In the genomic region with DNA sequence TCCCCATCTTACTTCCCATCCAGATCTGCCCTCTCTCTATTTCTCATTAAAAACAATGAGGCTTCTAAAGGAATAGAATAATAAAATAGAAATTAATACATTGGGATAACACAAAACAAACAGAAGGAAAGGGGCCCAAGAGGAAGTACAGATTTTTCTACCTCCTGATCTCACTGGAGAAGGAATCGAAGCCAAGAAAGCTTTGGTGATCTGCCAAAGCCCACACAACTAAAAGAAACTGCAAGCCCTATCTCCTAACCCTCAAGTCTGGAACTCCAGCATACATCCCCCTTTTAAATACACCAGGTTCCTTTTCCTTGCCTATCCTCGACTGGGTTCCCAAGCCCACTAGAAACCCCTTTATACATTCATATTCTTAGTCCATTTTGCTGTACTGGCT, we compare ENCODE assay signal across 14 mouse cellular contexts.
DNase-seq lines count a peak whose midpoint lies in the region; ATAC-seq and TF ChIP-seq lines count a peak whose summit lies in the region.
"Had no signal": no experiment of that assay in that cellular context is flagged by ENCODE, and none has a peak within 500 bp of the region (broad histone marks: within the 10 kb centered on the region; RNA-seq: fewer than 3 reads in every experiment).

No protein-coding gene starts in this region.

- H3K9ac ChIP-seq in heart, postnatal 0 days (replicated peaks; ENCODE audit: low read depth, low read length): no peak overlapping the region
- H3K9ac ChIP-seq in heart, embryonic 11.5 days (ENCODE audit: low read depth, low read length): no peak overlapping the region
- H3K9ac ChIP-seq: hindbrain, embryonic 15.5 days; limb, embryonic 15.5 days had no signal

- DNase-seq in cerebellum, adult 11 months: peak; percentile 21
- DNase-seq in cerebellum, postnatal 4 days (ENCODE audit: low spot score in 2 of 2): no peak
- DNase-seq in heart, postnatal 0 days (ENCODE audit: low spot score): peak; percentile 28
- peak; percentile 17 for DNase-seq in left cerebral cortex, postnatal 4 days
- no peak for DNase-seq in left cerebral cortex, adult 11 months (ENCODE audit: low spot score)
- DNase-seq in cerebellum, adult 8-10 months: peak; percentile 32
- DNase-seq: right cerebral cortex, postnatal 14 days had no signal

- H3K4me1 ChIP-seq in heart, postnatal 0 days (ENCODE audit: control insufficient read depth, insufficient read depth): peaks cover 8% of the 10 kb centered on the region; the same call in 1 of the 2 replicates
- no peaks in the 10 kb centered on the region for H3K4me1 ChIP-seq in heart, embryonic 11.5 days (ENCODE audit: control insufficient read depth, insufficient read depth, low read length)
- H3K4me1 ChIP-seq: limb, embryonic 15.5 days had no signal

- ATAC-seq in heart, postnatal 0 days (ENCODE audit: insufficient read depth, low read depth): no peak
- ATAC-seq in heart, embryonic 11.5 days (replicated peaks; ENCODE audit: insufficient number of reproducible peaks, low FRiP score, low TSS enrichment): no peak
- no peak for ATAC-seq in monocyte, adult 5-6 weeks (replicated peaks; ENCODE audit: insufficient number of reproducible peaks, low FRiP score, low TSS enrichment, poor library complexity, severe bottlenecking)

- TF ChIP-seq CTCF in heart, postnatal 0 days (IDR thresholded peaks at IDR 0.05; ENCODE audit: low read depth): no peak

- H3K27me3 ChIP-seq in heart, postnatal 0 days (ENCODE audit: control insufficient read depth, insufficient read depth, low read length): no peaks in the 10 kb centered on the region
- no peaks in the 10 kb centered on the region for H3K27me3 ChIP-seq in heart, embryonic 11.5 days (ENCODE audit: control insufficient read depth, insufficient read depth, low read length)
- H3K27me3 ChIP-seq: hindbrain, embryonic 15.5 days; limb, embryonic 15.5 days had no signal

- H3K4me2 ChIP-seq in heart, postnatal 0 days (ENCODE audit: low read depth, low read length): no peak overlapping the region
- no peak overlapping the region for H3K4me2 ChIP-seq in heart, embryonic 11.5 days
- H3K4me2 ChIP-seq: hindbrain, embryonic 15.5 days; limb, embryonic 15.5 days had no signal

- H3K36me3 ChIP-seq in heart, postnatal 0 days (replicated peaks; ENCODE audit: control insufficient read depth, insufficient read depth, low read length): no peaks in the 10 kb centered on the region
- H3K36me3 ChIP-seq in heart, embryonic 11.5 days (ENCODE audit: control insufficient read depth, insufficient read depth, low read length): no peaks in the 10 kb centered on the region
- H3K36me3 ChIP-seq: hindbrain, embryonic 15.5 days; limb, embryonic 15.5 days; midbrain, embryonic 10.5 days had no signal

- H3K4me3 ChIP-seq in heart, postnatal 0 days (ENCODE audit: low read depth, low read length): no peak overlapping the region
- H3K4me3 ChIP-seq in heart, embryonic 11.5 days (ENCODE audit: low read depth, low read length): no peak overlapping the region
- H3K4me3 ChIP-seq: hindbrain, embryonic 15.5 days; left cerebral cortex, adult 2 months; limb, embryonic 15.5 days; midbrain, embryonic 10.5 days; myocyte had no signal

- no peak for TF ChIP-seq EP300 in heart, postnatal 0 days (IDR thresholded peaks at IDR 0.05; ENCODE audit: low read depth)

- no peak overlapping the region; the same call in 1 of the 2 replicates for H3K27ac ChIP-seq in heart, postnatal 0 days (ENCODE audit: low read depth)
- no peak overlapping the region for H3K27ac ChIP-seq in heart, embryonic 11.5 days (ENCODE audit: low read depth, low read length)
- H3K27ac ChIP-seq: hindbrain, embryonic 15.5 days; left cerebral cortex, adult 2 months; limb, embryonic 15.5 days; midbrain, embryonic 10.5 days had no signal

- intact Hi-C loops in left cerebral cortex, postnatal 4 days (cut with DNase I): no loop called here

- WGBS in heart, postnatal 0 days: 20% methylated on average over 2 of the region's 2 CpGs
- 54% methylated on average over 2 of the region's 2 CpGs for WGBS in heart, embryonic 11.5 days (ENCODE audit: insufficient replicate concordance)

- H3K9me3 ChIP-seq in heart, postnatal 0 days (replicated peaks; ENCODE audit: control insufficient read depth, low read length): no peaks in the 10 kb centered on the region
- H3K9me3 ChIP-seq in heart, embryonic 11.5 days (replicated peaks; ENCODE audit: control insufficient read depth, low read length): no peaks in the 10 kb centered on the region
- H3K9me3 ChIP-seq: hindbrain, embryonic 15.5 days; limb, embryonic 15.5 days; midbrain, embryonic 10.5 days had no signal

Comparison
In these comparisons a context has a peak if more than half of its experiments do, and no peak if none do; other contexts are left out.
1. DNase-seq: peak in cerebellum, adult 11 months (single experiment), heart, postnatal 0 days (single experiment), left cerebral cortex, postnatal 4 days (single experiment) and cerebellum, adult 8-10 months (single experiment); none in cerebellum, postnatal 4 days (0 of 2) and left cerebral cortex, adult 11 months (single experiment).